Mouse (Mus musculus): ENCODE measurements around the gene Ap1b1.
A peak's percentile ranks its signal among the peaks of the same experiment; 100 is the strongest.

DNA sequence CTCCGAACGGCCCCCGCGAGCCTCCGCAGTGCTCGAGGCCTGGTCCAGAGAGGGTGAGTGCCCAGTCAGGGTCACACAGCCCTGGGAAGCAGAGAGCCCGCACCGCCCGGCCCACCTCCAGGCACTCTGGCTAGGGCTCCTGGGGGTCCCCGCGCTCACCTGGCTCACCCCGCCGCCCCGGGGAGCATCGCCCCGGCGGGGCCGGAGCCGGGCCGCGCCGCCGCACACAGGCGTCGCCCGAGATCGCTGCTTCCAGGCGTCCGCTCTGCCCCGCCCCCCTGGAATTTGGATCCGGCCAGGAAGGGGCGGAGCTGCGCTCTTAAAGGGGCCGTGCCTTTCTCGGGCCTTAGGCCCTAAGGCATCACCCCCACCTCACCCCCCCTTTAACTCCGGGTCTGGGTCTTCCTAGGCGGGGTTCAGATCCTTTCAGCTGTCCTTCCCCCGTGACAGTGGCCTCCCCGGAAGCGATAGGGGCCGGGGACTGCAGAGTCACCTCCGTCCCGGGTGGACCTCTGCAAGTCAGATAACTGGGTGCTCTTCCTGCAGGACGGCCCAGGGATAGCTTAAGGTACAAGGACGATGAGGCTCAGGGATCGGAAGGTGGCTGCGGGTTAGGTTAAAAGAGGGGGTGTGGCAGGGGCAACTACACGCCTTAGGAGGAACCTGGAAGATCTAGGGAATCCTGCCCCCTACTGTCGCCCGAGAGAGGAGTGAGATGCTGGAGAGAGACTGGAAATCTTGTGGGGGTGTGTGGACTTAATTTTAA lies 78.6 kb downstream of the Ap1b1 start, which contains the start of gene Gas2l1:
- TF ChIP-seq CTCF (IDR thresholded peaks at IDR 0.05; ENCODE audit: control insufficient read depth, insufficient read depth, insufficient replicate concordance, low read depth, low read length) (peak; percentile 38), POLR2A (IDR thresholded peaks at IDR 0.05; ENCODE audit: control insufficient read depth, low read depth, low read length) (peak; percentile 32)

Data from testis, adult 2 months (tissue).